Mouse (Mus musculus) myocyte (in vitro differentiated cells): Measurements from ENCODE around the gene Slc36a1.

Experiments used
- CEBPB ChIP-seq: IDR thresholded peaks from 2 replicates; pipeline ENCODE4 v1.6.1; 2011; ENCODE audit warnings: mild to moderate bottlenecking, moderate library complexity; ENCODE audit not compliant: poor library complexity, insufficient read depth, severe bottlenecking
- E2F4 ChIP-seq: IDR thresholded peaks from one replicate; pipeline ENCODE4 v1.6.1; 2011; ENCODE audit warnings: mild to moderate bottlenecking, control low read depth, moderate library complexity; ENCODE audit not compliant: insufficient read depth
- MAX ChIP-seq: IDR thresholded peaks from one replicate; pipeline ENCODE4 v1.6.1; 2011; ENCODE audit warnings: low read depth, mild to moderate bottlenecking, control low read depth
- POLR2A ChIP-seq: IDR thresholded peaks from one replicate; pipeline ENCODE4 v1.6.1; 2011; ENCODE audit warnings: low read depth, mild to moderate bottlenecking, control low read depth, moderate library complexity; ENCODE audit not compliant: insufficient read length
- REST ChIP-seq: IDR thresholded peaks from one replicate; pipeline ENCODE4 v1.6.1; 2011; ENCODE audit warnings: mild to moderate bottlenecking, control low read depth, moderate library complexity; ENCODE audit not compliant: insufficient read depth, insufficient read length
- USF1 ChIP-seq: IDR thresholded peaks from one replicate; pipeline ENCODE4 v1.6.1; 2011; ENCODE audit warnings: low read depth, mild to moderate bottlenecking, control low read depth, moderate library complexity

DNA sequence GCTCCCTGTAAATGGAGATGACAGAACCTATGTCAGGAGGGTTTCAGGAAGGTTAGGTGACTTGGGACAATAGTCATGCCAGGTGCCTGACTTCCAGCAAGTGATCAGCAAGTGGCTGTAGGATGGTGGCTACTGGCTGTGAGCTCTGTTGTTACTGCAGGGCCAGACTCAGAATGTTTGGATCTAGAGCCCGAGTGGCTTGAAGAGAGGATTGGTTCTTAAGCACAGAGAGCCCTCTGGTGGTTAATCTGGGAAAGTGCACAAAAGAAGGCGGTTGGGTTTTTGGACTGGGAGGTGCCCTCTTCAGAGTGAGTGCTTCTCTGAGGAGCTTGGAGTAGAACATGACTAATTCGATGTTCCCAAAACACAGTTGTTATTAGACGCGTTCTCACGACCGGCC lies 36.4 kb downstream of the Slc36a1 start:
- TF ChIP-seq USF1, result no peak
- no peak for TF ChIP-seq POLR2A
- no peak for TF ChIP-seq E2F4
- no peak for TF ChIP-seq REST
- no peak for TF ChIP-seq CEBPB
- no peak for TF ChIP-seq MAX
